Mouse (Mus musculus) forebrain, embryonic 15.5 days (tissue): ENCODE measurements around the gene Commd1. TPM values are rescaled to one million over a fixed set of nuclear protein-coding genes. Genes with fewer than 3 reads are reported as not detected.

Experiments
- ATAC-seq: fragments of 200-750 bp; cut with Nextera tagmentation; replicated peaks from 2 replicates; pipeline ENCODE4 v1.8.0; 2017; ENCODE audit warnings: mild to moderate bottlenecking, moderate TSS enrichment, moderate library complexity
- H3K27ac ChIP-seq: fragments of 300-500 bp; sonication (generic); replicated peaks from 2 replicates; pipeline ENCODE4 v1.5.1; 2015; ENCODE audit warnings: mild to moderate bottlenecking, inconsistent platforms
- H3K27me3 ChIP-seq: fragments of 300-500 bp; sonication (generic); 2 replicates; pipeline ENCODE4 v1.6.1; 2015; ENCODE audit warnings: inconsistent platforms
- H3K36me3 ChIP-seq: fragments of 300-500 bp; sonication (generic); 2 replicates; pipeline ENCODE4 v1.6.1; 2015; ENCODE audit warnings: mild to moderate bottlenecking, inconsistent platforms
- H3K4me1 ChIP-seq: fragments of 300-500 bp; sonication (generic); 2 replicates; pipeline ENCODE4 v1.6.1; 2015; ENCODE audit warnings: inconsistent platforms
- H3K4me2 ChIP-seq: fragments of 300-500 bp; sonication (generic); replicated peaks from 2 replicates; pipeline ENCODE4 v1.6.1; 2015; ENCODE audit warnings: mild to moderate bottlenecking, inconsistent platforms
- H3K4me3 ChIP-seq: fragments of 300-500 bp; sonication (generic); 2 replicates; pipeline ENCODE4 v1.5.1; 2015; ENCODE audit warnings: mild to moderate bottlenecking, inconsistent platforms
- H3K9ac ChIP-seq: fragments of 300-500 bp; sonication (generic); replicated peaks from 2 replicates; pipeline ENCODE4 v1.6.1; 2015; ENCODE audit warnings: mild to moderate bottlenecking, inconsistent platforms
- H3K9me3 ChIP-seq: fragments of 300-500 bp; sonication (generic); 2 replicates; pipeline ENCODE4 v1.6.1; 2016; ENCODE audit warnings: inconsistent platforms
- WGBS: fragments of 180-500 bp; shearing (Covaris S2); methylation state at CpG from one replicate; pipeline ENCODE4 v1.1.7; 2015; ENCODE audit warnings: mixed read lengths; 5-methylcytosine and 5-hydroxymethylcytosine counted together
- polyA plus RNA-seq: library from polyadenylated mRNA; unstranded; fragments of >200 nt; fragmentation: Nextera tagmentation; extraction: Ambion mirVana; gene quantifications from 2 replicates; pipeline ENCODE4 v1.2.1, GENCODE M21; 2015

Gene Commd1
- polyA plus RNA-seq, 1 experiment from 2014 or later, result 235 TPM

DNA sequence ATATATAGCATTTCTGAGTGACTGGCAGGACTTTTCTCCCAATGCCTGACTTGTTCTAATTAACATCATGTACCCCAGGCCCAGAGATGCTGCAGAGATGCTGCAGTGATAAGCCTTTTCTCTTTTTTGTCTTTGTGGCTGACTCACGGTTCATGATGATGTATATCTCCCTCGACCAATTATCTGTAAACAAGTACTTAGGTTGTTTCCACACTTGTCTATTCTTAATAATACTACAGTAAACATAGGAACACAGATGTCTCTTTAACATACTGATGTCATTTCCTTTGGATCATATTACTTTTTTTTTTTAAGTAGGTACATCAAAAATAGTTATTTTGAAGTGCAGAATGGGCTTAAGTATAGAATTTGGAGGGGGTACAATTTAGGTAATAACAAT lies 79.3 kb downstream of the Commd1 start:
- WGBS, result 70% methylated on average over 2 of the region's 2 CpGs
- no peak for ATAC-seq
- H3K4me2 ChIP-seq, result no peak overlapping the region
- no peaks in the 10 kb centered on the region for H3K9me3 ChIP-seq
- H3K36me3 ChIP-seq, result no peaks in the 10 kb centered on the region
- no peaks in the 10 kb centered on the region for H3K4me1 ChIP-seq
- no peak overlapping the region for H3K9ac ChIP-seq
- no peaks in the 10 kb centered on the region for H3K27me3 ChIP-seq
- H3K4me3 ChIP-seq, result no peak overlapping the region
- H3K27ac ChIP-seq, result no peak overlapping the region

- Histone ChIP-seq H3K4me2 (no peak overlapping the region), H3K36me3 (no peaks in the 10 kb centered on the region), H3K27me3 (no peaks in the 10 kb centered on the region), H3K27ac (no peak overlapping the region), H3K4me3 (no peak overlapping the region), H3K9me3 (no peaks in the 10 kb centered on the region), H3K9ac (no peak overlapping the region), H3K4me1 (no peaks in the 10 kb centered on the region)
- ATAC-seq, result no peak
- WGBS, result 87% methylated on average over 3 of the region's 3 CpGs
Measured at GRCm38 (mm10) chr11:22900041-22900440, 82.1 kb downstream of the Commd1 start.

DNA sequence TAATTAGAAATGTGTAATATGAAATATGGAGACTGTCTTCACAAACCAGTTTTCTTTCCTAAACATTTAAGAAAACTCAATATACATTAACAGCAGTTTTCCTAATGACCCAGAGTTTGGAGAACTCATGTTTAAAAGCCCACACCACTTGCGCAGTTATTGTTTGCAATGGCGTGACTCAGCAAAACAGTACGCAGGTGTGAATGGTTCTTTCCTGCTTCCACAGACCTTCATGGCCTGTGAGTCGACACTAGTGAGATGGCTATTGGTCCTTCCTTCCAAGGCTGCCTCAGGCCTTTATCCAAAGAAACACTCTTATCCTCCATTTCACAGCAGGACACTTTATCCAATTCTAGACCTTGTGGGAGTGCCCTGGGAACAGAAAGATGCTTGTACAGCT lies 84.5 kb downstream of the Commd1 start:
- Histone ChIP-seq H3K4me3 (no peak overlapping the region), H3K4me1 (no peaks in the 10 kb centered on the region), H3K27ac (no peak overlapping the region), H3K9ac (no peak overlapping the region), H3K27me3 (no peaks in the 10 kb centered on the region), H3K9me3 (no peaks in the 10 kb centered on the region), H3K36me3 (no peaks in the 10 kb centered on the region), H3K4me2 (no peak overlapping the region)
- ATAC-seq, result no peak
- WGBS, result 93% methylated on average over 4 of the region's 4 CpGs

- Histone ChIP-seq H3K4me1 (no peaks in the 10 kb centered on the region), H3K9ac (no peak overlapping the region), H3K4me3 (no peak overlapping the region), H3K27me3 (no peaks in the 10 kb centered on the region), H3K4me2 (no peak overlapping the region), H3K27ac (no peak overlapping the region), H3K9me3 (no peaks in the 10 kb centered on the region), H3K36me3 (no peaks in the 10 kb centered on the region)
- no peak for ATAC-seq
- 94% methylated on average over 4 of the region's 4 CpGs for WGBS
Measured at GRCm38 (mm10) chr11:22897127-22897526, 85.1 kb downstream of the Commd1 start.

DNA sequence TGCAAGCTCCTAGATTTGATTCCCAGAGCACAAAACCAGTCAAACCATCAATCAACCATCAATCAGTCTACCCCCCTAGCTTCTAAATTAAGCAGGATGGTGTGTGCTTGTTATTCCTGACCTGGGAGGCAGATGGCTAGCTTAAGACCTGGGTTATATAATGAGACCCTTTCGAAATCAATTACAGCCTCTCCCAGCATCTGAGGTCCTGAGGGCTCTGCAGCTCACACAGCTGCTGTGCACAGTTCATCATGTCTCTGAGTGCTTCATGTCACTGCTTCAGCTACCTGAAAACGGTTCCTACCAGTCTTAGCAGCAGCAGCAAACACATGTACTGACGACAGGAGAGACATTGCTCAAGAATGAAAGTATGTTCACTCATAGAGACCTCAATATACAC lies 89.1 kb downstream of the Commd1 start:
- Histone ChIP-seq H3K27me3 (no peaks in the 10 kb centered on the region), H3K4me1 (no peaks in the 10 kb centered on the region), H3K9me3 (no peaks in the 10 kb centered on the region), H3K36me3 (no peaks in the 10 kb centered on the region), H3K9ac (no peak overlapping the region), H3K4me3 (no peak overlapping the region), H3K27ac (no peak overlapping the region), H3K4me2 (no peak overlapping the region)
- WGBS, result 73% methylated on average over 3 of the region's 3 CpGs
- no peak for ATAC-seq

DNA sequence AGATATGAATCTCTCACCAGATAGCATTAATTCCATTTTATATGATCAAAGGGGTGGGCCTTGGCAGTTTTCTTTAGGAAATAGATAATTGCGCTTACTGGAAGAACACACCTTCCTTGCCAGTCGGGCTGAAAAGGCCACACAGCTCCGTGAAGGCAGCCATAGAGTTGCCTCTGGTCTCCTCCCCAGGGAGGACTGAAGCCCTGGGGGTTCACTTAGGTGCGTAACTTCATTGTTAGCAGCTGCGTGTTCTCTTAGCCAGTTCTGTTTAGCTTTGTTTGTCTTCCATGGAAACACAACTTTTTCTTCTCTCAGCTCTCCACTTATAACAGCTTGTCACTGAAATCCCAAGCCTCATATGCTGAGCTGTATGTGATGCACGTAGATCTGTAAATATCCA lies 89.7 kb downstream of the Commd1 start:
- Histone ChIP-seq H3K27ac (no peak overlapping the region), H3K27me3 (no peaks in the 10 kb centered on the region), H3K9ac (no peak overlapping the region), H3K36me3 (no peaks in the 10 kb centered on the region), H3K4me3 (no peak overlapping the region), H3K9me3 (no peaks in the 10 kb centered on the region), H3K4me2 (no peak overlapping the region), H3K4me1 (no peaks in the 10 kb centered on the region)
- ATAC-seq, result no peak
- 84% methylated on average over 6 of the region's 6 CpGs for WGBS

DNA sequence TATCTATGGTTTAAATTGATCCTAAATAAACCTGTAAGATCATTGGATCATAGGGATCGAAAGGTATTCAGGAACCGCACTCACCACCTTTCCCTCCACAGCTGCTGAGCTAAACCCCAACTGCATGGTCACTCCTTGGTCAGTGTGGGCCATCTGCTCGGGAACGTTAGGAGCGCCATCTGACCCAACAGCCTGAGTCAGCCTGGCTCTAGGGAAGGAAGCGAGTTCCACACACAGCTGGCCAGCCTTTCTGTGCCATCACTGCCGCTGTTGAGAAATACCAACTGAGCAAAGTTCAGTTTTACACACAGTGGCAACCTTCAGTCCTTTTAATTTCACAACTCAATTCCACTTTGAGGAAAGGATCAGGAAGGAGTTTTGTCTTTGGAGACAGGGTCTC lies 90.3 kb downstream of the Commd1 start:
- H3K27me3 ChIP-seq, result no peaks in the 10 kb centered on the region
- H3K27ac ChIP-seq, result no peak overlapping the region
- WGBS, result 93% methylated on average over 7 of the region's 7 CpGs
- H3K36me3 ChIP-seq, result no peaks in the 10 kb centered on the region
- no peaks in the 10 kb centered on the region for H3K4me1 ChIP-seq
- H3K4me3 ChIP-seq, result no peak overlapping the region
- no peak for ATAC-seq
- H3K4me2 ChIP-seq, result no peak overlapping the region
- no peaks in the 10 kb centered on the region for H3K9me3 ChIP-seq
- H3K9ac ChIP-seq, result no peak overlapping the region

- no peak for ATAC-seq
- no peak overlapping the region for H3K9ac ChIP-seq
- no peak overlapping the region for H3K27ac ChIP-seq
- H3K4me3 ChIP-seq, result no peak overlapping the region
- no peak overlapping the region for H3K4me2 ChIP-seq
- H3K36me3 ChIP-seq, result no peaks in the 10 kb centered on the region
- no peaks in the 10 kb centered on the region for H3K4me1 ChIP-seq
- H3K27me3 ChIP-seq, result no peaks in the 10 kb centered on the region
- H3K9me3 ChIP-seq, result no peaks in the 10 kb centered on the region
- 71% methylated on average over 9 of the region's 9 CpGs for WGBS
Measured at GRCm38 (mm10) chr11:22891242-22891641, 90.9 kb downstream of the Commd1 start.

- H3K4me2 ChIP-seq, result no peak overlapping the region
- no peak for ATAC-seq
- no peak overlapping the region for H3K4me3 ChIP-seq
- 88% methylated on average over 3 of the region's 3 CpGs for WGBS
- no peaks in the 10 kb centered on the region for H3K36me3 ChIP-seq
- H3K27ac ChIP-seq, result no peak overlapping the region
- no peaks in the 10 kb centered on the region for H3K27me3 ChIP-seq
- no peaks in the 10 kb centered on the region for H3K4me1 ChIP-seq
- no peaks in the 10 kb centered on the region for H3K9me3 ChIP-seq
- H3K9ac ChIP-seq, result no peak overlapping the region
Measured at GRCm38 (mm10) chr11:22889224-22889623, 93.0 kb downstream of the Commd1 start.

DNA sequence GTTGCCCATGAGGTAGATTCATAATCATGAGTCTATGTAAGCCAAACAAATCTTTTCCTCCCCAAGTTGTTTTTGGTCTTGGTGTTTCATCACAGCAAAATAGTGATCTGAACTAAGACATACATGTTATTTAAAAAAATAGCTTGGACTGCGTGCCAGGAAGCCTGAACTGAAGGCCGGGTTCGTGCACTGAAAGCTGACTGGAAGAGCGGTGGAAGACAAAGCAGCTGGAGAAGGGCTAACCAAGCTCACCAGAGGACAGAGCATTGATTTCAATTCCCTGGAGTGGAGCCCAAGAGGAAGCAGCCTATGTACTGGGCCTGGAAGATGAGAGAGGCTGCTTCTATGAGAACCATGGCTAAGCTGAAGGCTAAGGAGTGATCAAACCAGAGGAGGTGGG lies 95.2 kb downstream of the Commd1 start:
- no peaks in the 10 kb centered on the region for H3K4me1 ChIP-seq
- 97% methylated on average over 4 of the region's 4 CpGs for WGBS
- no peaks in the 10 kb centered on the region for H3K9me3 ChIP-seq
- H3K27ac ChIP-seq, result no peak overlapping the region
- no peak overlapping the region for H3K4me3 ChIP-seq
- no peak for ATAC-seq
- H3K9ac ChIP-seq, result no peak overlapping the region
- H3K4me2 ChIP-seq, result no peak overlapping the region
- H3K36me3 ChIP-seq, result no peaks in the 10 kb centered on the region
- no peaks in the 10 kb centered on the region for H3K27me3 ChIP-seq

- H3K4me1 ChIP-seq, result no peaks in the 10 kb centered on the region
- H3K9ac ChIP-seq, result no peak overlapping the region
- H3K4me2 ChIP-seq, result no peak overlapping the region
- 96% methylated on average over 1 of the region's 1 CpGs for WGBS
- H3K9me3 ChIP-seq, result no peaks in the 10 kb centered on the region
- no peak for ATAC-seq
- no peak overlapping the region for H3K4me3 ChIP-seq
- no peak overlapping the region for H3K27ac ChIP-seq
- no peaks in the 10 kb centered on the region for H3K36me3 ChIP-seq
- H3K27me3 ChIP-seq, result no peaks in the 10 kb centered on the region
Measured at GRCm38 (mm10) chr11:22885350-22885749, 96.8 kb downstream of the Commd1 start.

GRCm38 (mm10) chr11:22883676-22884075 lies 98.5 kb downstream of the Commd1 start:
- no peak overlapping the region for H3K9ac ChIP-seq
- no peak overlapping the region for H3K4me2 ChIP-seq
- H3K27me3 ChIP-seq, result no peaks in the 10 kb centered on the region
- no peaks in the 10 kb centered on the region for H3K4me1 ChIP-seq
- H3K36me3 ChIP-seq, result no peaks in the 10 kb centered on the region
- no peak overlapping the region for H3K27ac ChIP-seq
- WGBS, result 88% methylated on average over 2 of the region's 2 CpGs
- no peak for ATAC-seq
- H3K4me3 ChIP-seq, result no peak overlapping the region
- no peaks in the 10 kb centered on the region for H3K9me3 ChIP-seq

DNA sequence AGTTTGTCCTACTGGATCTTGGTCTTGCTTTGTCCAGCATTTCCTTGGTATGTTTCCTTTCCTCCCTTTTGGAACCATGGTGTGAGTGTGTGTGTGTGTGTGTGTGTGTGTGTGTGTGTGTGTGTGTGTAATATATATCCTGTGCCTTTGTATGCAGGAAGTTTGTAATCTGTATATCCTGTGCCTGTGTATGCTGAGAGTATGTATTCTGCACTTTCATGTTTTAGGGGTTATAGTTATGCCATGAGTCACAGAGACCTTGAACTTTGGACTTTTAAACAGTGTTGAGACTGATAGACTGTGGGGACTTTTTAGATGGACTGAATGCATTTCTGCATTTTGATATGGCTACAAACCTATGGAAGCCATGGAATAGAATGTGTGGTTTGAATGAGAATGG lies 99.3 kb downstream of the Commd1 start:
- H3K27ac ChIP-seq, result no peak overlapping the region
- no peaks in the 10 kb centered on the region for H3K9me3 ChIP-seq
- no peak overlapping the region for H3K4me3 ChIP-seq
- H3K4me2 ChIP-seq, result no peak overlapping the region
- no peaks in the 10 kb centered on the region for H3K27me3 ChIP-seq
- H3K9ac ChIP-seq, result no peak overlapping the region
- no peaks in the 10 kb centered on the region for H3K4me1 ChIP-seq
- ATAC-seq, result no peak
- H3K36me3 ChIP-seq, result no peaks in the 10 kb centered on the region
